Mouse (Mus musculus): ENCODE results near the gene Slc36a4.

Slc36a4 gene

DNA sequence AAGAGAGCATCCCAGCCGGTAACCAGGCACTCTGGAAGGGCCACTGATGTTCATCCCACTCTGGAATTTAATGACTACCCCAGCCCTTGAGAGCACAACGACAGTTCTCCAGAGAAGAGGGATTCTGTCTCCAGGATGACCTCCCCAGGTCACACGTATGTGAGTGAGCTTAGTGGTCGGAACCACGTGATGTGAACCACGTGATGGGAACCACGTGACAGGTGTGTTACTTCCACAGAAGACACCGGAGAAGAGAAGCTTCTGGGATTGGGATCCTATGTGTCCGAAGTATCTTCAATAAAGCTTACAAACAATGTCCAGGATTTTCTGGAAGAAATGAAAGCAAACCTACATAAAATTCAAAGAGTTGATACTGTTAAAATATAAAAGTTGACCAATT lies 82.5 kb downstream of the Slc36a4 start:
- intact Hi-C loops (cut with DNase I) = no loop called here

All from adrenal gland (tissue).